Mouse (Mus musculus): ENCODE measurements around the gene Bscl2.

Bscl2 gene

DNA sequence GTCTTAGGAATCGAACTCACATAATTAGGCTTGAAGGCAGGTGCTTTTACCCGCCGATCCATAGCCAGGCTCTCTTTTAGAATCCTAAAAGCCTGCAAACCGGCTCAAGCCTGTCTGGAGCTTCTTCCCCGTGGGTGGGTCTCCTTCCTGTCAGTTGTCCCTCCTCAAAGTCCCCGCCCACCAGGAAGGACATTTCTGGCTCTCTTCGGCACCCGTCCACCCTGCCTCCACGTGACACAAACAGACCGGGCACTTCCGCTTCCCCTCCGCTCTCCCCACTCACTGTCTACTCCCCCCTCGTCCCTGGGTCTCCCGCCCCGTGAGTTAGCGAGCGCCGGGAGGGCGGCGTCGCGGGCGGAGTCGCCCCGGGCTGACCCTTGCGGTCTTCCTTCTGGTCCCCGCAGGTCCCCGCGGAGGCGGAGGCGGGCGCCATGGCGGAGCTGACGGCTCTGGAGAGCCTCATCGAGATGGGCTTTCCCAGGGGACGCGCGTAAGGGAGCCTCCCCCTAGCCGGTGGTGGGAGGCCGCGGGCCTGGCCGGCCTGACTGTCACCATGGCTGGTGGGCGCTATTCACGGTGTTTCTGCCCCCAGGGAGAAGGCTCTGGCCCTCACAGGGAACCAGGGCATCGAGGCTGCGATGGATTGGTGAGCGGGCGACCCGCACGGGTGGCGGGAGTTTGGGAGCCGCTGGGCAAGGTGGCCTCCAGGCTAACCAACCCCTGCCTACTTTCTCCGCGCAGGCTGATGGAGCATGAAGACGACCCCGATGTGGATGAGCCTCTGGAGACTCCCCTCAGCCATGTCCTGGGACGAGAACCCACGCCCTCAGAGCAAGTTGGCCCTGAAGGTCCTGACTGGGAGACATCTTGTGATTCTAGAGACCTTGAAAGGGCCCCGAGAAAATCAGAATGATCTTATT lies 34.3 kb downstream of the Bscl2 start, which contains the start of gene Ubxn1:
Gene Ubxn1, plus strand, starts transcription at position 230 of the 920 bp plus-strand sequence.
- in situ Hi-C loops (cut with MboI, MseI): no loop called here

DNA sequence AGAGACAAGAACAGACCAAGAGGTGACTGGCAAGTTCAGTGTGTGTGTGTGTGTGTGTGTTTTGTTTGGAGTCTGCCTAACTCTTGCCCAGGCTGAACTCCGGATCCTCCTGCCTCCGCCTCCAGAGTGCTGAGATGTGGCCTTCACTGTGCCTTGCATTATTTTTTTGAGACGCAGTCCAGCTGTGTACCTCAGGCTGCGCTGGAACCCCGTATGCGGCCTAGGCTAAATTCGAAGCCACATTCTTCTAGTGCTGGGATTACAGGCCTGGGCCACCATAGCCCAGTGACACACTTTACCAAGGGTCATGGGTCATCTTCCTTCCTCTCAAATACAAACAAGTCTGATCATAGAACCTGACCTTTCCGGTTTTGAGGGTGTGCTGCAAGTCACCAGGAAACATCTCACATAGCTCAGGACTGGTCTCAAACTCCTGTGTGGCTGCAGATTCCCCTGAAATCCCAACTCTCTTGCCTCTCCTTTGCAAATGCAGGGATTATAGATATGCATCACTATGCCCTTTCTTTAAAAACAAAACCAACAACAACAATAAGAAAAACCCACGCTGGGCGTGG lies 35.1 kb downstream of the Bscl2 start:
- in situ Hi-C loops (cut with MboI, MseI): no loop called here

DNA sequence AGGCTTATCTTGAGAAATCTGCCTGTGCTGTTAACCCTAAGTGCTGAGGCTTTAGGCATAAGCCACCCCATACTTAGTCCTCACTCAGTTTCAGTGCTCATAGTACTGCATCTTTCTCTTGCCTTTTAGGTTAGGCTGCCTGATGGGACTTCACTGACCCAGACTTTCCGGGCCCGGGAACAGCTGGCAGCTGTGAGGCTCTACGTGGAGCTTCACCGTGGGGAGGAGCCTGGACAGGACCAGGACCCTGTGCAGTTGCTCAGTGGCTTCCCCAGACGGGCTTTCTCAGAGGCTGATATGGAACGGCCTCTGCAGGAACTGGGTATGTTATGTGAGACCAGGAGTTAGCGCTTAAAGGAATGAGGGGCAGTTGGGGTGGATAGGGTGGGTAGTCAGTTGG lies 37.8 kb downstream of the Bscl2 start:
- in situ Hi-C loops (cut with MboI, MseI): no loop called here

DNA sequence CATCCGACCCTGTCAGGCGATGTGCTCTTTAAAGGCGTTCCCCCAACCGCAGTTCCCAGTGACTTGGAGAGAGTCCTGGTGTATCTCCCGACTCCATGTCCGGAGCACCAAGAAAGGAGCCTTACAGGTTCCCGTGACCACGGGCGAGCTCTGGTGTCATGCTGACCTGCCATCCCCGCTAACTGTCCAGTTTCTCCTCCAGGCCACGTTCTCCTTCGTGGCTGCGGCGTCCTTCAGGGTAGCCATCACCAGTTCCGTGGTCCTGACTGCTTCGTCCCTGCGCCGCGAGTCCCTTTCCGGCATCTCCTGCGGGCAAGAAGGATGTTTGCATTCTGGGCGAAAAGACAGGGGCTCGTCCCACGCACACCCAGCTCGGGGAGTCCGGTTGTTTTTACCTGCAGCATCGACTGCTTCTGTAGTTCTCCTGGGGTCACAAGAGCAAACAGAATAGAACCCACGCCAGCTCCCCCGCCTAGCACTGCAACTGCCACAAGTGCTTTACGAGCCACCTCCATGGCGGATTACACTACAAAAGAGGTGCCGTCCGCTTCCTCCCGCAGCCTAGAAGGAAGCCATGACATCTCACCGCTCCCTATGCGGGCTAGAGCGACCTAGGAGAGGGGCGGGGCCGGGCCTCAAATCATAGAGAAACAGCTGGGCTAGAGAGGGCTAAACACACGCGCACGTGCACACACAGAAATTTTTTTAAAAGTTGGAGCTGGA lies 43.2 kb downstream of the Bscl2 start, which contains the start of gene Uqcc3:
Gene Uqcc3, minus strand, starts transcription at position 613 of the 723 bp plus-strand sequence.
- in situ Hi-C loops (cut with MboI, MseI): no loop called here

DNA sequence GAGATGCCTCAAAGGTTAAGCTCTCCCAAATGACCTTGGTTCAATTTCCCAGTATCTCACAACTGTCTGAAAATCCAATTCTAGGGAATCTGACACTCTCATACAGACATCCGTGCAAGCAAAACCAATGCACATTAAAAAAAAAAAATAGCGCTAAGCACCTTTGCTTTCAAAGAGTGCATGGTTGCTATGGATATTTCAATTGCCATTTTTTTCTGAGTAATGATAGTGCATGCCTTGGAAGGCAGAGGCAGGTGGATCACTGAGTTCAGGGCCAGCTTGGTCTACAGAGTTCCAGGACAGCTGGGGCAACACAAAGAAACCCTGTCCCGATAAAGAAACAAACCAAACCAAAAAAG lies 43.7 kb downstream of the Bscl2 start:
- in situ Hi-C loops (cut with MboI, MseI): no loop called here

DNA sequence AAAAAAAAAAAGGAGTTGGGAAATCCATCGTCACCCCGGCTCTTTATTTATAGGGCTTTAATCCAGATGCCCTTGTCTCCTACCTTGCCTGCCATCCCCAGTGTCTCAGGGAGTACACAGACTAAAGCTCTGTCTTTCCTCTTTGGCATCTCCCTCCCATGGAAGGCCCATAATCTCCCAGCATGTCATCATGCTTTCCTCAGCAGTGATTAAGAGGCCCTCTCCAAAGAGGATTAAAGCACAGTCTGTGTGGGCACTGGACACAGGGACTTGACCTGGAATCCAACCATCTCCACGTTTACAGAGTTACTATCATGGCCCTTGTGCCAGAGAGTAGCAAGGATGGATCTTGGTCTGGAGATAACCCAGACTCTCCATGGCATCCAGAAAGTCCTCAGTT lies 46.3 kb downstream of the Bscl2 start, which contains the start of the genes Lbhd1 and Gm49403:
Gene Lbhd1, plus strand, starts transcription at position 117 of the 400 bp plus-strand sequence.
Gene Gm49403, plus strand, starts transcription at position 315 of the 400 bp plus-strand sequence.
- in situ Hi-C loops (cut with MboI, MseI): no loop called here

DNA sequence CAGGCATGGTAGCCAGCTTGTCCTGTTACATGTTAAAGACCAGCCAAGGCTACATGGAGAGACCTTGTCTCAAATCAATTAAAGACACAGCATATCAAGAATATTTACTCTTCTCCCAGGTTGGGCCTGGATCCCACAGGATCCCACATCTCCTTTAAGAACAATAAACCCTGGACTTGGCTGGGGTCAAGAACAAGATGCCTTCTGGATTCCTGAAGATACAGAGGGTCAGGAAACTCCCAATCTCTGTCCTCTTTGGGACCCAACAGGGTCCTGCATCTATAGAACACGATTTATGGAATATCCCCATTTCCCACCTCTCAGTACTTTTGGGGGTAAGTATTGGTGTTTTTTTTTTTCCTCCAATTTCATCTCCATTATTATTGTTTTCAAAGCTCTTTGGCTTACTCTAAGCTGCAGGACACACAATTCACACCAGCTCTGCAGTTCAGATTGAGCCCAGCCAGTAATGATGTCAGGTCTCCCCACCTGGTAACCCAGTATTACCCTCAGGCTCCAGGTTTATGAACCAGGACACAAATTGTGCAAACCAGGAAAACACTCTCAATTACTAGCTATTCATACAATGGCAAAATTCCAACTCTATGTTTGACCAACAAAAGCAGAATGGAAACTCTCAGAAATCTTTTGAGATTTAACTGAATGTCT lies 49.8 kb downstream of the Bscl2 start:
- in situ Hi-C loops (cut with MboI, MseI): no loop called here

DNA sequence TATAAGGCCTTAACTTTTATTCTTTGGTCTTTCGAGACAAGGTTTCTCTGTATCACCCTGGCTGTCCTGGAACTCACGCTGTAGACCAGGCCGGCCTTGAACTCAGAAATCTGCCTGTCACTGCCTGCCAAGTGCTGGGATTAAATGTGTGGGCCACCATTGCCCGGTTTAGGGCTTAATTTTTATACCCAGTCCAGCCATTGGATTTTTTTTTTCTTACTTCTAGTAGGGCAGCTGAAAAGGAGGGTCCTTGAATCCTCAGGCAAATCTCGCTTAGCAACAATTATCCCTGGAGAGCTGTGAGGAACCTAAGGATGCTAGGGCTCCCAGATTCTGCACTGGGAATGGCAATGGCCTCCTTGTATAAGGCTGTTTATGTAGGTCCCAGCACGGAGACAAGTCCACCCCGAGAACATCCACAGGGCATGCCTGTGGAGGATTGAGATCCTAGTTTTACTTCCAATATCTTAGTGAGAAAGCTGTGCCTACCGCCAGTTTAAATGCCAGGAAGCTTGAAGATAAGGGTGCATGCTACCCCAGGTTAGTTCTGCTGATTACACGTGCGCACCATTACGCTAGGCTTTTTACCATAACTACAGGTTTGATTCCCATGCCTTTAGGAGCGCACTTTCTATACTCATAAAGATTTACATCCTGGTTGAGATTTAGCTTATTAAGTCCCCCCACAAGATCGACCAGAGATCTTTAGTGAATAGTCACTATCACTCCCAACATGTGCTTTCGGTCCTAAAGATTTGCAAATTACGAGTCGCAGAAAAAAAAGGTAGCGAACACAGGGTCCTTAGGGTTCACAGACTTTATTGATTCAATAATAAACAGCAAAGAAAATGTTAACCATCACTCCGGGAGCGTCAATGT lies 50.6 kb downstream of the Bscl2 start:
- in situ Hi-C loops (cut with MboI, MseI): no loop called here

DNA sequence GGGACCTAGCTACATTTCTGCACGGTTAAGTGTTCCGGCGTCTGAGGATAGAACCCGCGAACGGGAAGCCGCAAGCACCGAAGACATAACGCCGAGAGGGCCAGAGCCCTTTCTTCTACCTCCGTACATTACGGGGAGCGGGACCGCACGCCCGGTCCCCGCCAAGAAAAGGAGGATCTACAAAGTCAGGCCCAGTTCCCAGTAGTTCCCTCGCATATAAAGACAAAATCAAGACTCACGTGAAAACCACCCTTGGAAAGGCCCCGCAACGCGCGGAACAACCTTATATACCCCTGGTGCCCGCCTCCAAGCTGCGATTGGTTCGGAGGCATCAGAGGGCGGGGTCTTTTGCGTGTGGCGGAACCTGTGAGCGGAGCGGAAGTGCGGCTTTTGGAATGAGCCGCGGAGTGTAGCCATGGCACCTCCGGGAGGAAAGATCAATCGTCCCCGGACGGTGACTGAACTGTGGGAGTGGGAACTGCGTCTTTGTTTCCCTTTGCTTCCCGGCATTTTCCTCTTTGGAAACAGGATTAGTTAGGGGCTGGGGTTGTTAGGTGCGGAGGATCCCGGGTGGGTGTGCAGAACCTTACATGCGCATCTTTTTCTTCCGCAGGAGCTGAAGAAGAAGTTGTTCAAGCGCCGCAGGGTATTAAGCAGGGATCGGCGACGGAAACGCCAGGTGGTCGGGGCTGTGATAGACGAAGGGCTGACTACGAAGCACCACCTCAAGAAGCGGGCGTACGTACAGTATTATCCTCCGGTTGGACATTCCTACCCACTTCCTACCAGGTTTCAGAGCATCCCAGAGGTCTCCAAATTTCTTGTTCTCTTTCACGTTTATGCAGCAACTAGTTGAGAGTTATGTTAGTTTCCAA lies 51.5 kb downstream of the Bscl2 start, which contains the start of the genes 1810009A15Rik and Gm49416:
Gene 1810009A15Rik, plus strand, starts transcription at position 343 of the 875 bp plus-strand sequence.
Gene Gm49416, plus strand, starts transcription at position 416 of the 875 bp plus-strand sequence.
- in situ Hi-C loops (cut with MboI, MseI): no loop called here

DNA sequence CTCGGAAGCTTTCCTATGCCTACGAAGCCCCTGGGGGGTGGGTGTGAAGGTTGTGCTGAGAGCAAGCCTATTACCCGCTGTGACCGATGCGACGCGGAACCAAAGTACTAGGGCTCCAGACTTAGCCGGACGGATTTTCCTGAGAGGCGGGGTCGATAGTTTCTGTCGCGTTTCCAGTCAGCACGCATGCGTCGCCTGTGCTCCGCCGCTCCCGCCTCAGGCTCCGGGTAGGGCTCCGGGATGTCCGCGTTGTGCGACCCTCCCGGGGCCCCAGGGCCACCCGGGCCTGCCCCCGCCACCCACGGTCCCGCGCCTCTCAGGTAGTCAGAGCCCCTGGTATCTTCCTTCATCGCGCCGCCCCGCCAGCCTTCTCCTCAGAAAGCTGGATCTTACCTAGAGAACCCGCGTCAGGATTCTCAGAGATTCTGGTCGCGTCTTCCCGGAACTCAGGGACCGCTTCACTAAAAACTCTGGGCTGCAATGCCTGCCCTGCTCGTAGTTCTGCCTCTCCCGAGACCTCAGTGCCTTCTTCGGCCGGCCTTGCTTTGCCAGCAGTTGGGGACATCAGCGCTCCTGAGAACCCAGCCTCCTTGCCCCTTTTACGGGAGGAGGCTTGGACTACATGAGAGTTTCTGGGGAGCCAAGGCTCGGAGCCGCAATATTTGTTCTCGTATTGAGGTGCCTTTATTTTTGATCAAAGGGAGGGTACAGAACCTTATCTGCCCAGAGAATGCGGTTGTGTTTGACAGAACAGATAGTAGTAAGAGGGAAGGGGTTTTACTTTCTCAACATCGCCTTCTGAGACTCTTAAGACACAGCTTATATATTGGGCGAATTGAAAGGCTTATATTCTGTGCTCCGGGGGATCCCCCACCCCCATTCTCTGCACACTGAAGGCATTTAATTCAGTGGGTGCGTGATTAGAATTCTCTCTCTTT lies 55.8 kb downstream of the Bscl2 start, which contains the start of gene Ints5:
Gene Ints5, plus strand, starts transcription at position 177 of the 938 bp plus-strand sequence.
- in situ Hi-C loops (cut with MboI, MseI): no loop called here

DNA sequence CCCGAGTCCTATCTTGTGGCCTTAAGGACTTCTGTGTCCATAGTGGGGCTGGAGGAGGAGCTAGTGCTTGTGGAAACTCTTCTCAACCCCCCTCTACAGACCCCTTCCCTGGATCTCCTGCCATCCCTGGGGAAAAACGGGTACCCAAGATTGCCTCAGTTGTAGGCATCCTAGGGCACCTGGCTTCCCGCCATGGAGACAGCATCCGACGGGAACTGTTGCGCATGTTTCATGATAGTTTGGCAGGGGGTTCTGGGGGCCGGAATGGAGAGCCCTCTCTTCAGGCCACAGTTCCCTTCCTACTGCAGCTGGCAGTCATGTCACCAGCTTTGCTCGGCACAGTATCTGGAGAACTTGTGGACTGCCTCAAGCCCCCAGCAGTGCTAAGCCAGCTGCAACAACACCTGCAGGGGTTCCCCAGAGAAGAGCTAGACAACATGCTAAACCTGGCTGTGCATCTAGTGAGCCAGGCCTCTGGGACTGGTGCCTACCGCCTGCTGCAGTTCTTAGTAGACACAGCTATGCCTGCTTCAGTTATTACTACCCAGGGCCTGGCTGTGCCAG lies 58.2 kb downstream of the Bscl2 start:
- in situ Hi-C loops (cut with MboI, MseI): loop anchor here (5.0 kb wide), 1 partner anchor 47 kb away; the partner anchor contains the start of gene Mta2

DNA sequence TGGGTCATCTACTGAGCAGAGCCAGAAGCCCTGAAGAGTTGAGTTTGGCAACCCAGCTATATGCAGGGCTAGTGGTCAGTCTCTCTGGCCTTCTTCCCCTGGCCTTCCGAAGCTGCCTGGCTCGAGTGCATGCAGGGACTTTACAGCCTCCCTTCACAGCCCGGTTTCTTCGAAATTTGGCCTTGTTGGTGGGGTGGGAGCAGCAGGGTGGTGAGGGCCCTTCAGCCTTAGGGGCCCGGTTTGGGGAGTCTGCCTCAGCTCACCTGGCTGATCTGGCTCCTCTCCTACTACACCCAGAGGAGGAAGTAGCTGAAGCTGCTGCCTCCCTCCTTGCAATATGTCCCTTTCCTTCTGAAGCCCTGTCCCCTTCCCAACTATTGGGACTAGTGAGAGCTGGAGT lies 59.0 kb downstream of the Bscl2 start:
- in situ Hi-C loops (cut with MboI, MseI): loop anchor here (5.0 kb wide), 1 partner anchor 46 kb away; the partner anchor contains the start of gene Mta2

DNA sequence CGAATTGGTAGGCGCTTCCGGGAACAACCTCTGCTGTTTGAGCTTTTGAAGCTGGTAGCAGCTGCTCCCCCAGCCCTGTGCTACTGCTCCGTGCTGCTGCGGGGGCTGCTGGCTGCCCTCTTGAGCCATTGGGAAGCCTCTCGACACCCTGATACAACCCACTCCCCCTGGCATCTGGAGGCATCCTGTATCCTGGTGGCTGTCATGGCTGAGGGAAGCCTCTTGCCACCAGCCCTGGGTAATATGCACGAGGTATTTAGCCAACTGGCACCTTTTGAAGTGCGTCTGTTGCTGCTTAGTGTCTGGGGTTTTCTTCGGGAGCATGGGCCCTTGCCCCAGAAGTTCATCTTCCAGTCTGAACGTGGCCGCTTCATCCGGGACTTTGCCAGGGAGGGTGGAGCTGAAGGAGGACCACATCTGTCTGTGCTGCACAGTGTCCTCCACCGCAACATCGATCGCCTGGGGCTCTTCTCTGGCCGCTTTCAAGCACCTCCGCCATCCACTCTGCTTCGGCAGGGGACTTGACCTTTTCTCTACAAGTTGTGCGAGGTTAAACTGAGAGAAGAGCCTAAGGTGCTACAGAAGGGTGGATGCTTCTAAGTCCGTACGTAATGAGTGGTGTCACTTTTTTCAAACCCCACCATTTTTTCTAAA lies 60.1 kb downstream of the Bscl2 start:
- in situ Hi-C loops (cut with MboI, MseI): loop anchor here (5.0 kb wide), 1 partner anchor 45 kb away; the partner anchor contains the start of gene Mta2

DNA sequence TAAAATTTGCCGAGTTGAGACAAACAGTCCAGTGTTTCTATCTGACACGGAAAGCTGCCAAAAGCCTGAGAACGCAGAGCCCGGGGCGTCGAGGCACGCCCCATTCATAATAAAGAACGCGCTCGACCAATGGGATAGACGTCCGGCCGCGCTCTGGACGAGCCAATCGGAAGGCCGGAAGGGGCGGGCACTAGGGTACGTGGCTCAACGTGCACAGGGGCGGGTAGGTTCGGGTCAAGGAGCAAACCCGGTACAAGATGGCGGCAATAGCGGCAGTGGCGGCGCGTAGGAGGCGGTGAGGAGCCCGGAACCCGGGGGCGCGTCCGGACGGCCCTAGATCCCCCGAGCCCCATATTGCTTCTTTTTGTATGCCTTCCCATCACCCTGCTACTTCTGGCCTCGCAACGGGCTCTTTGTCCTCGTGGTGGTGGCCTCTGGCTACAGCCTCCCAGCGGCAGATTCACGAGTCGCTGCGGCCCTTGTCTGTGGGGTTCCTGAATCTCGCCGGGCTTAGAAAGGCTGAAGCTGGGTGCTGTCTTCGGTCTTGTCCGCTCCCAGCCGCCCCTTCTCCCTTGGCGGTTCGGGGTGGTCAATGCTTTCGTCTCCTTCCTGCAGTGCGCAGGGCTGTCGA lies 60.7 kb downstream of the Bscl2 start, which contains the start of gene Ganab:
Gene Ganab, plus strand, starts transcription at position 207 of the 631 bp plus-strand sequence.
- in situ Hi-C loops (cut with MboI, MseI): loop anchor here (5.0 kb wide), 1 partner anchor 44 kb away; the partner anchor contains the start of gene Mta2

Measured in T-helper 2 cell (primary cell).